Mouse (Mus musculus) CD4-positive, CD25-positive, alpha-beta regulatory T cell, adult 4 months (primary cell): Measurements from ENCODE around the gene Hist1h2bn. TPM values are rescaled to one million over a fixed set of nuclear protein-coding genes. Genes with fewer than 3 reads are reported as not detected.

Source experiments
- ATAC-seq: one replicate; pipeline ENCODE4 v1.8.0; 2017
- polyA plus RNA-seq, 2 experiments: library from polyadenylated mRNA; unstranded; fragments of 100-300 nt; shearing (Covaris generic); gene quantifications; one replicate each; pipeline ENCODE4 v1.2.1; 2017

Hist1h2bn gene
- polyA plus RNA-seq: 1 to 10 TPM in 1 of 2 experiments, not detected in 1; 5.6 TPM

- ATAC-seq: peak; percentile 90
These were observed at the start of gene Hist1h2bn, which contains the start of gene Hist1h2ak for GRCm38 (mm10) chr13:21753524-21754285. Gene Hist1h2bn, plus strand, starts transcription at chr13:21754123. Gene Hist1h2ak, minus strand, starts transcription at chr13:21753827.

GRCm38 (mm10) chr13:21706669-21707068, 47.3 kb upstream of the Hist1h2bn start:
- ATAC-seq: no peak

GRCm38 (mm10) chr13:21710031-21710711, 43.8 kb upstream of the Hist1h2bn start:
- ATAC-seq: peak; percentile 75

DNA sequence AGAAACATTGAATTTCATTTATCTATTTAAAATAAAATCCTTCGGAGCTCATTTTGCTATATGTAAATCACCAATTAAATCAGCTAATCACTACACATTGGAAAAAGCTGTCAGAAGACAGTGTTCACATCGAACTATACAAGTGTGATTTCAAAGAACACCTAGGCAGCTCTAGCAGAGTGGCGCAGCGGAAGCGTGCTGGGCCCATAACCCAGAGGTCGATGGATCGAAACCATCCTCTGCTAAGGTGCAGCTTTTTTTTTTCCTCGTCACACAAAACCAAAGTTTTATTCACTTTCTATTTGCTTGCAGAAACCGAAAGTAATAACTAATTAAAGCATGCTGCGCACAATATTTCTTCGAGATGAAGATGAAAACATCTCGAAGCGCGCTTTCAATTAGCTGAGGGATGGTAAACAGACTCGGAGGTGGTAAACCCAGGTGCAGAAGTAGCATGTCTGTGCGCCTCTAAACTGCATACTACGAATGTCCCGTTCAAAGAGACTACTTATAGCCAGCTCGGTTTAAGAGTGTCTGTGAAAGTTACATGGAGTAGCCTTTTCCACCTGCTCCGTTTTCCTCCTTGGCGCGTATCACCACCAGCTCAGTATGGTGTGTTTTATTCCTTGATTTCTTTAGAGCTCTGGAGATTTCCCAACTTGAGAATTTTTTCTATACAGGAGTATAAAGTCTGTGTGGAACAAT, 43.0 kb upstream of the Hist1h2bn start:
- ATAC-seq: peak; percentile 71

DNA sequence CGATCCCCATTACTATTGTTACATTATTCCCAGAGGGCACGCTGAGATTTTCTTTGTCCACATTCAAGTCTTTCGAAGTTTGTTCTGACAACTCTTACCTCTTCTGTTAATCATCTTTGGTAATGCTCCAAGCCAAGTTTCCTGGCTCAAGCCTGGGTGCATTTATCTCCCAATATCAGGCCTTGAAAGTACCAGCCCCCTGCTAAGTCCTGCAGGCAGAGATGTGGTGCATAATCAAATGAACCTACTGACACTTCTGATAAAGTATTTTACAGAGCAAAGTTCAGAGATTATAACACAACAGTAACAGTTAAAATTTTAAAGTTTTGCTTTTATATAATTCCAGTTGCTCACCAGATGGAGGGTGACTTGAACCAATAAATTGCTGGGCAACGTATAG, 42.2 kb upstream of the Hist1h2bn start:
- no peak for ATAC-seq

DNA sequence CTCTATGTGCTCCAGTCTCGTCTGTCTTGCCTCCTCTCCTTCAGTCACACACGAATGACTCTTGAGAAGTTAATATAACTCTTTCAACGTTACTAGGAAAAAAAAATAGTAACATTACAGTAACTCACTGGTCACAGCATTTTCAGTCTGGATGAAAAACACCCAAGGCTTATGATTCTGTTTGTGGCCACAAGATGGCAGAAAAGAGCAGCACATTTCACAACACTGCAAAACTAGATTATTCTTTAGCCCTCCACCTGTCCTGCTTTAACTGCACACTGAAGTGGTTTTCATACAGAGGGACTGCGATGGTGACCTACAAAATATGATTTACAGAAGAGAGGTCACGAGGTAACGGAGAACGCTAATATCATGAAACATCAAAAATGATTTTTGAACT, 39.2 kb upstream of the Hist1h2bn start:
- no peak for ATAC-seq

DNA sequence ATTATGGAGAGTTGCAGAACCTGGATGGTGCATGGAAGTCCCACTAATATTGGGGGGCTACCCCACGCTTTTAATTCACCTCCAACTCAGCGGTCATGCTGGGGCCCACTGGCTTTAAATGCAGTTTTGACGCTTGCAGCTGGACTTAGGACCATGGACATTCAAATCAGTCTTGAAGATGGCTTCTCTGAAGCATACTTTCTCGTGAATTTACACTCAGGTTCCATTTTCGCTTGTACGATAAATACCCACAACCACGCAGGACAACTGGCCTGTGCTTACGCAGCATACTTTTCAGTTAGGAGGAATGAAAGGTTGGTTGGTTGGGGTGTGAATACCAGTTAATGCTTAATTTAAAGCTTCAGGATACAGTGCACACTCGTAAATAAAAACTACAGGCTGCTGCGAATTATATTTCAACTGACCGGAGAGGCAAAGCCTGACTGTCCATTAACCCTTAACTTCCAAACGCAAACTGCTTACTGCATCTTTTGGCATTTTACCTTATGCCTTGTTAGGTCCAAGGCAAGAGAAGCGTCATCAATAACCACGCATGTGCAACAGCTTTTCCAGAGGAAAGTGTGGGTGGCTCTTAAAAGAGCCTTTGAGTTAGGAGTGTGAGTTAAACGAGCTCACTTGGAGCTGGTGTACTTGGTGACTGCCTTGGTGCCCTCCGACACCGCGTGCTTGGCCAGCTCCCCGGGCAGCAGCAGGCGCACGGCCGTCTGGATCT, 38.6 kb upstream of the Hist1h2bn start:
- ATAC-seq: no peak

DNA sequence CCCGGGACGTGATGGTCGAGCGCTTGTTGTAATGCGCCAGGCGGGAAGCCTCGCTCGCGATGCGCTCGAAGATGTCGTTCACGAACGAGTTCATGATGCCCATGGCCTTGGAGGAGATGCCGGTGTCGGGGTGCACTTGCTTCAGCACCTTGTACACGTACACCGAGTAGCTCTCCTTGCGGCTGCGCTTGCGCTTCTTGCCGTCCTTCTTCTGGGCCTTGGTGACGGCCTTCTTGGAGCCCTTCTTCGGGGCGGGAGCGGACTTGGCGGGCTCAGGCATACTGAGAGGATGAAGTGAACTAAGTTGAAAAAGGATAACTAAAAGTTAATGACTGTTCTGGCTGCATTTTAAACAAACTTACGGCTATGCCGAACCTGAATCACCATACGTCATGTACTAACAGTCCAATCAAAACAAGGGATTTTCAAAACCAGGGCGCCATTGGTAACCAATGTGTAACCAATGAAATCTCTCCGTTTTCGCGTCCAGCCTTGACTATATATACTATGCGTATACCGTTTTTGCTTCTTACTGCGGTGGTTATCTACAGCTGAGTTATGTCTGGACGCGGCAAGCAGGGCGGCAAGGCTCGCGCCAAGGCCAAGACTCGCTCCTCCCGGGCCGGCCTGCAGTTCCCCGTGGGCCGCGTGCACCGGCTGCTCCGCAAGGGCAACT, 37.9 kb upstream of the Hist1h2bn start, which contains the start of the genes Hist1h2bl and Hist1h2ai:
Gene Hist1h2bl, minus strand, starts transcription at position 280 of the 676 bp plus-strand sequence.
Gene Hist1h2ai, plus strand, starts transcription at position 559 of the 676 bp plus-strand sequence.
- peak; percentile 88 for ATAC-seq

DNA sequence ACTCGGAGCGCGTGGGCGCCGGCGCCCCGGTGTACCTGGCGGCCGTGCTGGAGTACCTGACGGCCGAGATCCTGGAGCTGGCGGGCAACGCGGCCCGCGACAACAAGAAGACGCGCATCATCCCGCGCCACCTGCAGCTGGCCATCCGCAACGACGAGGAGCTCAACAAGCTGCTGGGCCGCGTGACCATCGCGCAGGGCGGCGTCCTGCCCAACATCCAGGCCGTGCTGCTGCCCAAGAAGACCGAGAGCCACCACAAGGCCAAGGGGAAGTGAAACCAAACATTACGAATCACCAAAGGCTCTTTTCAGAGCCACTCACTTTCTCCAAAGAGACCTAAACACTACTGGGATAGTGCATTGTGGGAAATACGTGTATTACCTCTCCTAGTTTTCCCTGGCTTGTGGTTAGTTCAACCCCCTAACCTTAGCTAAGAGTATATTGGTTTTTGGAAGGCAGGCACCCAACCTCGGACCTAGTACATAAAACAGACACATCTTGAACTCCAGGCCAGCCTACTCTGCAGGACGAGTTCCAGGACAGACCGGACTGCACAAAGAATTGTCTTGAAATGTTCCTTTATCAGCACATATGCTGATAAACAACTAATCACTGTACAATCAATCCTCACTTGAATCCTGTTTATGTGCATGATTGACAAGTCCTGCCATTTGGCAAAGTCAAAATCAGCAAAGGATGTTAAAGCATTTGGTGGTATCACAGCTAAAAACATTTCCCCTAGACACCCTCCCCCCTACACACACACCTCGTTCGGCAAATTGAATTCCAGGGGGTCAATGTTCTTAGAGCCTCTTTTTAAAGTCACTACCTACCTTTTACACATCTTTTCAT, 37.2 kb upstream of the Hist1h2bn start:
- ATAC-seq: peak; percentile 2

GRCm38 (mm10) chr13:21717397-21718357, 36.2 kb upstream of the Hist1h2bn start, which contains the start of gene Hist1h3h:
Gene Hist1h3h, plus strand, starts transcription at chr13:21717659.
- peak; percentile 52 for ATAC-seq

- no peak for ATAC-seq
These were observed 35.4 kb upstream of the Hist1h2bn start for GRCm38 (mm10) chr13:21718381-21719080.

DNA sequence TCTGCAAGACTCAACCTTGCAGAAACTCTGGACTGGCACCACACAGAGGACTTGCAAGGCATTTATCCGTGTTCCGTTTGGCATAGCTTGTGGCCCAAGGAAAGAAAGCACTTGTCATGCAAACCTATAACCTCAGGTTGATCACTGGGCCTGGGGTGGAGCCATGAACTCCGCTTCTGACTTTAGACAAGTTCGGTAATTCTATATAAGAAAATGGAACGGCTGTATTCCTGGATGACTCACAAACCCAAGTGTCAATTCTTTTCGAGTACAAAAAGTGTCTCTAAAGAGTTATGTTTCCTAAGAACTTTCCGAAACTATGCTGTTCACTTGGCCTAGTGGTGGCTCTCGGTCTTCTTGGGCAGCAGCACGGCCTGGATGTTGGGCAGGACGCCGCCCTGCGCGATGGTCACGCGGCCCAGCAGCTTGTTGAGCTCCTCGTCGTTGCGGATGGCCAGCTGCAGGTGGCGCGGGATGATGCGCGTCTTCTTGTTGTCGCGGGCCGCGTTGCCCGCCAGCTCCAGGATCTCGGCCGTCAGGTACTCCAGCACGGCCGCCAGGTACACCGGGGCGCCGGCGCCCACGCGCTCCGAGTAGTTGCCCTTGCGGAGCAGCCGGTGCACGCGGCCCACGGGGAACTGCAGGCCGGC, 32.7 kb upstream of the Hist1h2bn start:
- ATAC-seq: peak; percentile 10

- peak; percentile 95 for ATAC-seq
These were observed 32.1 kb upstream of the Hist1h2bn start, which contains the start of gene Hist1h2bm for GRCm38 (mm10) chr13:21721757-21722372. Gene Hist1h2bm, plus strand, starts transcription at chr13:21722044.

GRCm38 (mm10) chr13:21722373-21722925, 31.5 kb upstream of the Hist1h2bn start:
- ATAC-seq: no peak

- no peak for ATAC-seq
These were observed 30.7 kb upstream of the Hist1h2bn start for GRCm38 (mm10) chr13:21722993-21723836.

- ATAC-seq: no peak
These were observed 25.9 kb upstream of the Hist1h2bn start for GRCm38 (mm10) chr13:21727948-21728572.
